Mouse (Mus musculus) cerebellum, adult 2 months (tissue): ENCODE measurements around the gene Hdgfl1. TPM values are rescaled to one million over a fixed set of nuclear protein-coding genes. Genes with fewer than 3 reads are reported as not detected.

Experiments used
- DNase-seq, 2 experiments: peaks; one replicate each; pipeline ENCODE4 v3.0.0; 2021
- H3K27ac ChIP-seq: fragments of 200-500 bp; 2 replicates; pipeline ENCODE4 v1.5.1; 2012; ENCODE audit warnings: low read length, control low read depth, inconsistent platforms; ENCODE audit not compliant: insufficient read depth
- H3K27me3 ChIP-seq: fragments of 200-500 bp; 2 replicates; pipeline ENCODE4 v1.6.1; 2012; ENCODE audit warnings: inconsistent platforms, mild to moderate bottlenecking, low read length, moderate library complexity; ENCODE audit not compliant: control insufficient read depth, insufficient read depth
- H3K4me1 ChIP-seq: fragments of 200-500 bp; 2 replicates; pipeline ENCODE4 v1.6.1; 2011; ENCODE audit warnings: low read length; ENCODE audit not compliant: control insufficient read depth, insufficient read depth
- H3K4me3 ChIP-seq: fragments of 200-500 bp; replicated peaks from 2 replicates; pipeline ENCODE3; 2011; ENCODE audit warnings: mild to moderate bottlenecking, low read depth, low read length, control low read depth; ENCODE audit not compliant: insufficient read depth
- CTCF ChIP-seq: fragments of 200-500 bp; IDR thresholded peaks from 2 replicates; pipeline ENCODE4 v1.5.1; 2011; ENCODE audit warnings: low read depth, mild to moderate bottlenecking, control low read depth, low read length, moderate library complexity, borderline replicate concordance; ENCODE audit not compliant: insufficient read depth
- POLR2A ChIP-seq: fragments of 200-500 bp; IDR thresholded peaks from 2 replicates; pipeline ENCODE4 v1.6.1; 2011; ENCODE audit warnings: low read length, control low read depth, borderline replicate concordance; ENCODE audit not compliant: insufficient read depth
- WGBS: fragments of 180-500 bp; shearing (Covaris S2); methylation state at CpG from one replicate; pipeline ENCODE4 v1.1.7; 2018; 5-methylcytosine and 5-hydroxymethylcytosine counted together
- polyA plus RNA-seq: library from polyadenylated mRNA; depleted of rRNA; stranded (reverse); fragments of >200 nt; gene quantifications from 2 replicates; pipeline ENCODE4 v1.2.3, GENCODE M21; 2012; rRNA removed

The Hdgfl1 gene
- polyA plus RNA-seq: not detected in 2 replicates

GRCm38 (mm10) chr13:26769955-26770354, at the start of gene Hdgfl1:
TSS of gene Hdgfl1 (minus strand) at chr13:26770165.
- no peaks in the 10 kb centered on the region for H3K4me1 ChIP-seq
- TF ChIP-seq POLR2A (no peak), CTCF (no peak)
- H3K27me3 ChIP-seq: no peaks in the 10 kb centered on the region
- no peak for DNase-seq
- WGBS: 96% methylated on average over 16 of the region's 16 CpGs
- no peak within 1 kb of the TSS for H3K27ac ChIP-seq
- no peak within 1 kb of the TSS for H3K4me3 ChIP-seq

GRCm38 (mm10) chr13:26795460-26795859, 25.5 kb upstream of the Hdgfl1 start:
- no peaks in the 10 kb centered on the region for H3K27me3 ChIP-seq
- H3K4me3 ChIP-seq: no peak overlapping the region
- WGBS: 84% methylated on average over 3 of the region's 3 CpGs
- no peak overlapping the region for H3K27ac ChIP-seq
- H3K4me1 ChIP-seq: no peaks in the 10 kb centered on the region
- DNase-seq: no peak
- TF ChIP-seq POLR2A: no peak
- no peak for TF ChIP-seq CTCF

GRCm38 (mm10) chr13:26769424-26769823, 541 bp downstream of the Hdgfl1 start:
- 91% methylated on average over 15 of the region's 15 CpGs for WGBS
- H3K27me3 ChIP-seq: no peaks in the 10 kb centered on the region
- no peak for DNase-seq
- no peaks in the 10 kb centered on the region for H3K4me1 ChIP-seq
- TF ChIP-seq CTCF (no peak), POLR2A (no peak)
- H3K4me3 ChIP-seq: no peak overlapping the region
- H3K27ac ChIP-seq: no peak overlapping the region

- WGBS: 62% methylated on average over 12 of the region's 12 CpGs
- Histone ChIP-seq H3K27ac (no peak overlapping the region), H3K4me3 (no peak overlapping the region), H3K4me1 (no peaks in the 10 kb centered on the region), H3K27me3 (no peaks in the 10 kb centered on the region)
- no peak for DNase-seq
- TF ChIP-seq POLR2A: no peak
Measured at GRCm38 (mm10) chr13:26761966-26762803, 7.8 kb downstream of the Hdgfl1 start.

GRCm38 (mm10) chr13:26752863-26753262, 17.1 kb downstream of the Hdgfl1 start:
- no peak overlapping the region for H3K27ac ChIP-seq
- H3K4me3 ChIP-seq: no peak overlapping the region
- no peak for DNase-seq
- no peaks in the 10 kb centered on the region for H3K27me3 ChIP-seq
- TF ChIP-seq POLR2A: no peak
- no peaks in the 10 kb centered on the region for H3K4me1 ChIP-seq

- H3K4me3 ChIP-seq: no peak overlapping the region
- DNase-seq: no peak
- no peaks in the 10 kb centered on the region for H3K4me1 ChIP-seq
- TF ChIP-seq CTCF (no peak), POLR2A (no peak)
- no peaks in the 10 kb centered on the region for H3K27me3 ChIP-seq
- 45% methylated on average over 1 of the region's 1 CpGs for WGBS
- H3K27ac ChIP-seq: no peak overlapping the region
Measured at GRCm38 (mm10) chr13:26752414-26752813, 17.6 kb downstream of the Hdgfl1 start.

- DNase-seq: no peak
- Histone ChIP-seq H3K27ac (no peak overlapping the region), H3K4me3 (no peak overlapping the region), H3K4me1 (no peaks in the 10 kb centered on the region), H3K27me3 (no peaks in the 10 kb centered on the region)
- WGBS: 26% methylated on average over 2 of the region's 2 CpGs
- TF ChIP-seq POLR2A: no peak
- TF ChIP-seq CTCF: no peak
Measured at GRCm38 (mm10) chr13:26745760-26746457, 24.1 kb downstream of the Hdgfl1 start.

GRCm38 (mm10) chr13:26745059-26745759, 24.8 kb downstream of the Hdgfl1 start:
- H3K4me3 ChIP-seq: no peak overlapping the region
- no peak for DNase-seq
- H3K27me3 ChIP-seq: no peaks in the 10 kb centered on the region
- H3K4me1 ChIP-seq: no peaks in the 10 kb centered on the region
- 49% methylated on average over 5 of the region's 5 CpGs for whole genome bisulfite sequencing
- no peak for TF ChIP-seq POLR2A
- no peak for TF ChIP-seq CTCF
- H3K27ac ChIP-seq: no peak overlapping the region
